Mouse (Mus musculus) kidney, adult 2 months (tissue): Measurements from ENCODE around the gene Dnajc27. TPM values are rescaled to one million over a fixed set of nuclear protein-coding genes. Genes with fewer than 3 reads are reported as not detected.

Experiments used
- DNase-seq: peaks from one replicate; pipeline ENCODE4 v3.0.0; 2021
- H3K27ac ChIP-seq: fragments of 200-500 bp; 2 replicates; pipeline ENCODE4 v1.5.1; 2012; ENCODE audit warnings: low read depth, low read length, control low read depth, inconsistent platforms; ENCODE audit not compliant: insufficient read depth
- H3K27me3 ChIP-seq: fragments of 200-500 bp; replicated peaks from 2 replicates; pipeline ENCODE4 v1.6.1; 2012; ENCODE audit warnings: mild to moderate bottlenecking, moderate library complexity, low read length, inconsistent platforms; ENCODE audit not compliant: control insufficient read depth, insufficient read depth
- H3K36me3 ChIP-seq: fragments of 200-500 bp; 2 replicates; pipeline ENCODE4 v1.6.1; 2012; ENCODE audit warnings: mild to moderate bottlenecking, moderate library complexity, low read length, inconsistent platforms; ENCODE audit not compliant: control insufficient read depth, insufficient read depth
- H3K4me1 ChIP-seq: fragments of 200-500 bp; 2 replicates; pipeline ENCODE4 v1.6.1; 2011; ENCODE audit warnings: low read length; ENCODE audit not compliant: control insufficient read depth, insufficient read depth
- H3K4me3 ChIP-seq: fragments of 200-500 bp; 2 replicates; pipeline ENCODE4 v1.5.1; 2011; ENCODE audit warnings: mild to moderate bottlenecking, low read depth, low read length, control low read depth; ENCODE audit not compliant: insufficient read depth
- CTCF ChIP-seq: fragments of 200-500 bp; conservative IDR thresholded peaks from 2 replicates; pipeline ENCODE4 v1.5.1; 2011; ENCODE audit warnings: low read depth, mild to moderate bottlenecking, control low read depth, low read length, moderate library complexity, mixed read lengths; ENCODE audit not compliant: insufficient read depth, insufficient read length
- POLR2A ChIP-seq: fragments of 200-500 bp; IDR thresholded peaks from one replicate; pipeline ENCODE4 v1.6.1; 2011; ENCODE audit warnings: low read depth, low read length, control low read depth
- WGBS: fragments of 180-500 bp; shearing (Covaris S2); methylation state at CpG from one replicate; pipeline ENCODE4 v1.1.7; 2018; 5-methylcytosine and 5-hydroxymethylcytosine counted together
- polyA plus RNA-seq: library from polyadenylated mRNA; depleted of rRNA; stranded (reverse); fragments of >200 nt; gene quantifications from 2 replicates; pipeline ENCODE4 v1.2.3, GENCODE M21; 2012

Dnajc27 gene
- polyA plus RNA-seq, 1 experiment: 4.3 TPM

DNA sequence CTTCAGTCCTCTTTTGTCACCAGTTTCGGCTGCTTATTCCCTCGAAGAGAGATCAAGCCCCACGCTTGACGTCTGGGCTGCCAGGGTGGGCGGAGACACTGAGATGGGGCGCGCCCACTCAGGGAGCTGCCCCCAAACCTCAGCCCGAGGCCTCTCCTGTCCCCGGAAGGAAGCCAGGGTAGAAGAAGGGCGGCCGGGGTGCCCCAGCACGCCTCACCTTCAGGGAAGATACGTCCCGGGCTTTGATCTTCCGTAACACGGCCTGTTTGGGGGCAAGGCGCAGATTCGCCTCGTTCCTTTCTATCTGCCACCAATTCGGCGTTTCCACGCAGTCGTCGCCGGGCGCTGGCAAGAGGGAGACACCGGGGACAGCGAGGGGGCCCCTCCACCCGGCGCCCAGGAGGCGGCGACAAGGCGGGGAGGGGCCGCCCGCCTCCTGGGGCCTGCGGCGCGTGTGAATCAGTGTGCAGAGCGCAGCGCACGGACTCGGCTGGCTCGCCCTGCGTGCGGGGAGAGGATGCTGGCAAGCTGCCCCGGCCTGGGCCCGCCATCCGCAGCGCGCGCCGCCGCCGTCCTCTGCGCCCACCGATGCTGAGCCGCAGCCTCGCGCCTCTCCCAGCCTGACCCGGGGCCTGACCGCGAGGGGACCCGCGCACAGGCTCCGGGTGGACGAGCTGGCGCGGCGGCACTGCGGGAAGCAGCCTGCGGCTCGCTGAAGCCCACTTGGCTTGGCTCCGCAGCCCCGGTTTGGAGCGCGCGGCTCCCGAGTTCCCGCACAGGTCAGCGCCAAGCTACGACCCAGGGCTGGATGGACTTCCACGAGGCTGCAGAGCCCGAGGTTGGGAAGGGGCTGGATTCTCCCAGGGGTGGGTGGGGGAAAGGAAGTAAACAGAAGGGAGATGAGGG, 50.8 kb downstream of the Dnajc27 start, which contains the start of gene Adcy3:
Adcy3 (plus strand) TSS at position 163 of the 906 bp plus-strand sequence.
- Histone ChIP-seq H3K27me3 (no peaks in the 10 kb centered on the region), H3K27ac (no peak within 1 kb of the TSS), H3K36me3 (no peaks in the 10 kb centered on the region), H3K4me1 (no peaks in the 10 kb centered on the region), H3K4me3 (peak within 1 kb of the TSS; percentile 35)
- DNase-seq: peak; percentile 29
- TF ChIP-seq POLR2A: no peak
- TF ChIP-seq CTCF: no peak
- WGBS: 2% methylated on average over 79 of the region's 83 CpGs

GRCm38 (mm10) chr12:4133847-4134212, 51.4 kb downstream of the Dnajc27 start:
- H3K4me3 ChIP-seq: peak overlapping the region; percentile 35
- no peak for TF ChIP-seq POLR2A
- no peak for TF ChIP-seq CTCF
- H3K4me1 ChIP-seq: no peaks in the 10 kb centered on the region
- no peak for DNase-seq
- H3K36me3 ChIP-seq: no peaks in the 10 kb centered on the region
- WGBS: 27% methylated on average over 11 of the region's 11 CpGs
- no peaks in the 10 kb centered on the region for H3K27me3 ChIP-seq
- no peak overlapping the region for H3K27ac ChIP-seq

DNA sequence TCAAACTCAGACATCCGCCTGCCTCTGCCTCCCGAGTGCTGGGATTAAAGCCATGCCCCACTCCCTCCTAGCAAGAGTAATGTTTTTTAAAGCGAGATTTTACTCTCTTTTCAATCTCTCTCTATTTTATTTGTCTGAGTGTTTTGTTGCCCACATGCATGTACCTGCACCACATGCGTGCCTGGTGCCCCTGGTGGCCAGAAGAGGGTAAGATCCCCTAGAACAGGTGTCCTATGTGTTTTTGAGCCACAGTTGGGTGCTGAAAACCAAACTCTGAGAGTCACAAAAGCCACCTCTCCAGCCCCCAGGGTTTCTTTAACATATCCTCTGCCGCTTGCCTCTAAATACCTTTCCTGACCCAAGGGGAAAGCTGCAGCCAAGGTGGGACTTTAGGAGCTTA, 60.8 kb downstream of the Dnajc27 start:
- TF ChIP-seq CTCF (no peak), POLR2A (no peak)
- 94% methylated on average over 5 of the region's 5 CpGs for WGBS
- no peaks in the 10 kb centered on the region for H3K27me3 ChIP-seq
- DNase-seq: no peak
- H3K4me3 ChIP-seq: no peak overlapping the region
- no peaks in the 10 kb centered on the region for H3K4me1 ChIP-seq
- no peaks in the 10 kb centered on the region for H3K36me3 ChIP-seq
- H3K27ac ChIP-seq: no peak overlapping the region

DNA sequence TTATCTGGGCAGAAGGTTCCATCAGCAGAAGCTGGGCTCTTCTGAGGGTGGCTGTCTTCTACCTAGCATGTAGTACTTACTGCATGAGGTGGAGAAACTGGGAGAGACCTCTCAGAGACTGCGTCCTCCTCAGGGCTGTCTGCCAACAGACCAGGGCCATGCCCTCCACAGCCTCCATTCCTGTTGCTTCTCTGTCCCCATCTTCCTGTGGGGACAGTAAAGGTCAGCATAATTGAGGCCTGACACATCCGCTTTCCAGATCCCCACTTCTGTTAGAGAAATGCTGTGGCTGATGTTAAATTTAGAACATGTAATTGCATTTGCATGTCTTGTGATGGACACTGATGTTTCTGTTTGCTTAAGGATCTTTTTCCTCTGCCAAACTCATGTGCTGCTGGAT, 68.6 kb downstream of the Dnajc27 start:
- no peaks in the 10 kb centered on the region for H3K27me3 ChIP-seq
- no peak overlapping the region for H3K27ac ChIP-seq
- peak; percentile 35 for DNase-seq
- H3K4me3 ChIP-seq: no peak overlapping the region
- TF ChIP-seq CTCF: no peak
- TF ChIP-seq POLR2A: no peak
- WGBS: 69% methylated on average over 2 of the region's 2 CpGs
- no peaks in the 10 kb centered on the region for H3K4me1 ChIP-seq
- H3K36me3 ChIP-seq: no peaks in the 10 kb centered on the region

DNA sequence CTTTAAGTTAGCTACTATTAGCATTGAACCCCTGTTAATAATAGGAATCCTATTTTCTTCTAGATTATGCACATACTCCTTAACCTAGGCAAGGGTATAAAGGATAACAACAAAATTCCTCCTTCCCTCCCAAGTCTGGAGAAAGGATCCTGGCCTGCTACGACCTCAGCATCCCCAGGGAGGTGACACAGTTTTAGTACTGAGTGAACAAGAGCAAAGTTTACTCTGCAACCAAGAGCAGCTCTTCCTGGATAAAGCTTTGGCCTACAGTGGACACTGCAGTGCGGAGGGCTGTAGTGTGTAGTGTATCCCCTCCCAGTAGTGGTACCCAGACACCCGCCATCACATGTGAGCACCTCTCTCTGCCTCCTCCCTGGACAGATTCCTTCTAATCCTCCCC, 69.6 kb downstream of the Dnajc27 start:
- Histone ChIP-seq H3K4me1 (no peaks in the 10 kb centered on the region), H3K27me3 (no peaks in the 10 kb centered on the region), H3K4me3 (no peak overlapping the region), H3K27ac (no peak overlapping the region), H3K36me3 (no peaks in the 10 kb centered on the region)
- TF ChIP-seq POLR2A: no peak
- no peak for TF ChIP-seq CTCF
- 87% methylated on average over 3 of the region's 3 CpGs for WGBS
- DNase-seq: peak; percentile 31

- Histone ChIP-seq H3K27me3 (no peaks in the 10 kb centered on the region), H3K4me1 (no peaks in the 10 kb centered on the region), H3K36me3 (no peaks in the 10 kb centered on the region), H3K4me3 (no peak overlapping the region), H3K27ac (no peak overlapping the region)
- TF ChIP-seq POLR2A (no peak), CTCF (no peak)
- 83% methylated on average over 2 of the region's 2 CpGs for WGBS
- no peak for DNase-seq
Measured at GRCm38 (mm10) chr12:4157466-4157865, 75.1 kb downstream of the Dnajc27 start.

DNA sequence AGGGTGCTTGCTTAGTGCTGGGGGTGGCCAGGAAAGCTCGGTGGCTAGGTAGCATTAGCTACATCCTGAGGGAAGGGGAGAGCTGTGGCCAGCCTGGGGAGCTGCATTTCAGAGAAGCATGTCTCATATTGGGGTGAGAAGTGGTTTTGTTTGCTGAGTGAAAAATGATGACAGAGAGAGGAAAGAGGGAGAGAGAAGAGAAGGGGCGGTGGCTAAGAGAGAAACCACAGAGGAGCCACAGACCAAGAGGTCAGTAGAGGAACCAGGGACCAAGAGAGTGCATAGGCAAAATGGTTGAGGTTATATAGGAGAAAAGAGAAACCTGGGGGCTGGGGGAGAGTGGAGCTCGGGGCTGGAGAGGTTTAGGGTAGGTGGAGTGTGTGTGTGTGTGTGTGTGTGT, 75.8 kb downstream of the Dnajc27 start:
- H3K27ac ChIP-seq: no peak overlapping the region

More for the DNA sequence above, 75.8 kb downstream of the Dnajc27 start:
- H3K27me3 ChIP-seq: no peaks in the 10 kb centered on the region
- no peaks in the 10 kb centered on the region for H3K36me3 ChIP-seq
- WGBS: 84% methylated on average over 3 of the region's 3 CpGs
- TF ChIP-seq POLR2A: no peak
- no peak for TF ChIP-seq CTCF
- H3K4me3 ChIP-seq: no peak overlapping the region
- no peak for DNase-seq
- H3K4me1 ChIP-seq: no peaks in the 10 kb centered on the region
